Mouse (Mus musculus) MEL (cell line): Measurements from ENCODE around the gene Drd3. TPM values are rescaled to one million over a fixed set of nuclear protein-coding genes. Genes with fewer than 3 reads are reported as not detected.
A peak's percentile ranks its signal among the peaks of the same experiment; 100 is the strongest.

Source experiments
- DNase-seq: peaks from one replicate; pipeline ENCODE4 v3.0.0; 2011; ENCODE audit warnings: low read depth, low spot score
- H3K27ac ChIP-seq: 2 replicates; pipeline ENCODE4 v1.5.1; 2012; ENCODE audit warnings: low read depth, mild to moderate bottlenecking, control low read depth, low read length, moderate library complexity; ENCODE audit not compliant: control insufficient read depth
- H3K27me3 ChIP-seq, 2 experiments: fragments of 150-350 bp in 1 of 2; sonication (generic) in 1 of 2; 2 replicates each; pipeline ENCODE4 v1.6.1; 2012; ENCODE audit warnings: low read length in 2 of 2, mild to moderate bottlenecking in 2 of 2, improper control_type of control experiment in 1 of 2, moderate library complexity in 1 of 2; ENCODE audit not compliant: insufficient read depth in 2 of 2, control insufficient read depth in 1 of 2
- H3K36me3 ChIP-seq, 2 experiments: 2 replicates each; pipeline ENCODE4 v1.6.1; 2012 to 2014; ENCODE audit warnings: low read length in 2 of 2, improper control_type of control experiment in 1 of 2, inconsistent platforms in 1 of 2, mild to moderate bottlenecking in 1 of 2; ENCODE audit not compliant: insufficient read depth in 2 of 2, control insufficient read depth in 1 of 2
- H3K4me1 ChIP-seq, 2 experiments: fragments of 150-350 bp in 1 of 2; sonication (generic) in 1 of 2; 2 replicates each; pipeline ENCODE4 v1.6.1; 2012; ENCODE audit warnings: low read length in 2 of 2, improper control_type of control experiment in 1 of 2, mild to moderate bottlenecking in 1 of 2; ENCODE audit not compliant: insufficient read depth in 2 of 2, control insufficient read depth in 1 of 2
- H3K4me3 ChIP-seq, 2 experiments: fragments of 150-350 bp in 1 of 2; sonication (generic) in 1 of 2; 2 replicates each; pipeline ENCODE4 v1.5.1; 2012; ENCODE audit warnings: low read depth in 2 of 2, low read length in 2 of 2, mild to moderate bottlenecking in 2 of 2, moderate library complexity in 2 of 2, control low read depth in 1 of 2, improper control_type of control experiment in 1 of 2; ENCODE audit not compliant: control insufficient read depth in 1 of 2, insufficient read depth in 1 of 2
- H3K79me2 ChIP-seq: 2 replicates; pipeline ENCODE4 v1.6.1; 2012; ENCODE audit warnings: mild to moderate bottlenecking, low read length, moderate library complexity; ENCODE audit not compliant: control insufficient read depth, poor library complexity, insufficient read depth
- H3K9ac ChIP-seq: 2 replicates; pipeline ENCODE4 v1.6.1; 2012; ENCODE audit warnings: low read depth, mild to moderate bottlenecking, control low read depth, low read length, moderate library complexity; ENCODE audit not compliant: control insufficient read depth, poor library complexity, severe bottlenecking
- H3K9me3 ChIP-seq: fragments of 150-350 bp; sonication (generic); replicated peaks from 2 replicates; pipeline ENCODE4 v1.6.1; 2012; ENCODE audit warnings: mild to moderate bottlenecking, low read length, improper control_type of control experiment, moderate library complexity; ENCODE audit not compliant: insufficient read depth
- CHD1 ChIP-seq: IDR thresholded peaks from 2 replicates; pipeline ENCODE4 v1.6.1; 2012; ENCODE audit warnings: low read depth, mild to moderate bottlenecking, inconsistent platforms, low read length, improper control_type of control experiment
- EP300 ChIP-seq, 2 experiments: IDR thresholded peaks; 2 replicates each; pipeline ENCODE4 v1.6.1; 2011; ENCODE audit warnings: improper control_type of control experiment in 2 of 2, low read length in 2 of 2, low read depth in 1 of 2, mild to moderate bottlenecking in 1 of 2
- JUND ChIP-seq: IDR thresholded peaks from 2 replicates; pipeline ENCODE4 v1.6.1; 2011; ENCODE audit warnings: low read depth, mild to moderate bottlenecking, improper control_type of control experiment, low read length
- KAT2A ChIP-seq: conservative IDR thresholded peaks from 2 replicates; pipeline ENCODE4 v1.6.1; 2012; ENCODE audit warnings: low read depth, low read length, improper control_type of control experiment, inconsistent platforms
- MAFK ChIP-seq: IDR thresholded peaks from 2 replicates; pipeline ENCODE4 v1.6.1; 2011; ENCODE audit warnings: low read depth, mild to moderate bottlenecking, low read length, improper control_type of control experiment, borderline replicate concordance
- MAZ ChIP-seq: IDR thresholded peaks from 2 replicates; pipeline ENCODE4 v1.6.1; 2012; ENCODE audit warnings: low read depth, mild to moderate bottlenecking, inconsistent platforms, low read length, improper control_type of control experiment
- MXI1 ChIP-seq: IDR thresholded peaks from 2 replicates; pipeline ENCODE4 v1.6.1; 2011; ENCODE audit warnings: mild to moderate bottlenecking, low read depth, low read length, improper control_type of control experiment
- MYB ChIP-seq: IDR thresholded peaks from 2 replicates; pipeline ENCODE4 v1.6.1; 2011; ENCODE audit warnings: mild to moderate bottlenecking, low read depth, low read length, improper control_type of control experiment
- NELFE ChIP-seq: IDR thresholded peaks from 2 replicates; pipeline ENCODE4 v1.6.1; 2011; ENCODE audit warnings: low read depth, low read length, improper control_type of control experiment
- POLR2AphosphoS2 ChIP-seq: IDR thresholded peaks from 2 replicates; pipeline ENCODE4 v1.6.1; 2011; ENCODE audit warnings: low read length, improper control_type of control experiment
- POLR2AphosphoS5 ChIP-seq: IDR thresholded peaks from 2 replicates; pipeline ENCODE4 v1.6.1; 2012; ENCODE audit warnings: low read depth, borderline replicate concordance, mild to moderate bottlenecking, inconsistent platforms, low read length, moderate library complexity, mixed read lengths
- RAD21 ChIP-seq: IDR thresholded peaks from 2 replicates; pipeline ENCODE4 v1.6.1; 2011; ENCODE audit warnings: mild to moderate bottlenecking, low read depth, low read length, improper control_type of control experiment
- RCOR1 ChIP-seq: IDR thresholded peaks from 2 replicates; pipeline ENCODE4 v1.6.1; 2012; ENCODE audit warnings: low read depth, mild to moderate bottlenecking, inconsistent platforms, low read length, improper control_type of control experiment
- SIN3A ChIP-seq: IDR thresholded peaks from 2 replicates; pipeline ENCODE4 v1.6.1; 2012; ENCODE audit warnings: low read length, improper control_type of control experiment, inconsistent platforms
- SMC3 ChIP-seq: IDR thresholded peaks from 2 replicates; pipeline ENCODE4 v1.6.1; 2011; ENCODE audit warnings: low read depth, low read length, improper control_type of control experiment
- TCF12 ChIP-seq: IDR thresholded peaks from 2 replicates; pipeline ENCODE4 v1.6.1; 2014; ENCODE audit warnings: low read depth, mild to moderate bottlenecking, inconsistent platforms, low read length, improper control_type of control experiment, moderate library complexity
- USF1 ChIP-seq: IDR thresholded peaks from 2 replicates; pipeline ENCODE4 v1.6.1; 2014; ENCODE audit warnings: low read depth, mild to moderate bottlenecking, inconsistent platforms, low read length, improper control_type of control experiment, moderate library complexity
- ZC3H11A ChIP-seq: IDR thresholded peaks from 2 replicates; pipeline ENCODE4 v1.6.1; 2012; ENCODE audit warnings: low read depth, mild to moderate bottlenecking, inconsistent platforms, low read length, improper control_type of control experiment
- ZKSCAN1 ChIP-seq: IDR thresholded peaks from 2 replicates; pipeline ENCODE4 v1.6.1; 2012; ENCODE audit warnings: low read depth, mild to moderate bottlenecking, inconsistent platforms, low read length, improper control_type of control experiment, moderate library complexity
- polyA plus RNA-seq, 2 experiments: library from polyadenylated mRNA; stranded (reverse) in 1 of 2; unstranded in 1 of 2; fragments of >175 nt in 1 of 2; fragments of >200 nt in 1 of 2; gene quantifications; 2 replicates each; pipeline versions ENCODE4 v1.2.1 to v1.2.4; 2012; ENCODE audit warnings: low replicate concordance in 2 of 2, low read depth in 1 of 2; ENCODE audit not compliant: insufficient read length in 2 of 2, insufficient read depth in 1 of 2, missing spikeins in 1 of 2
- total RNA-seq: library from RNA; depleted of rRNA; stranded (reverse); fragments of 300-350 nt; gene quantifications from 2 replicates; pipeline ENCODE4 v1.2.3, GENCODE M21; 2012

The Drd3 gene
- total and polyA plus RNA-seq, 3 experiments = not detected

GRCm38 (mm10) chr16:43816321-43816720 lies 62.5 kb downstream of the Drd3 start:
- no peak for DNase-seq

GRCm38 (mm10) chr16:43818404-43818803 lies 64.6 kb downstream of the Drd3 start:
- Histone ChIP-seq H3K9me3 (no peaks in the 10 kb centered on the region), H3K27ac (no peak overlapping the region), H3K4me3 (no peak overlapping the region), H3K79me2 (no peaks in the 10 kb centered on the region), H3K27me3 (peaks cover under 1 to 6% of the 10 kb centered on the region in 2 experiments; a peak in 2 of 4 replicates), H3K9ac (no peak overlapping the region), H3K36me3 (no peaks in the 10 kb centered on the region), H3K4me1 (no peaks in the 10 kb centered on the region)
- TF ChIP-seq ZC3H11A = no peak
- peak; percentile 18 for TF ChIP-seq RAD21
- no peak for TF ChIP-seq MAZ
- no peak for TF ChIP-seq POLR2AphosphoS5
- no peak for TF ChIP-seq USF1
- no peak for TF ChIP-seq MYB
- TF ChIP-seq JUND = no peak
- DNase-seq = no peak

More at GRCm38 (mm10) chr16:43816321-43816720, 62.5 kb downstream of the Drd3 start:
- Histone ChIP-seq H3K4me1 (no peaks in the 10 kb centered on the region), H3K36me3 (no peaks in the 10 kb centered on the region), H3K9ac (no peak overlapping the region), H3K27ac (no peak overlapping the region), H3K27me3 (peaks cover 0 to 3% of the 10 kb centered on the region in 2 experiments; a peak in 2 of 4 replicates), H3K9me3 (no peaks in the 10 kb centered on the region), H3K4me3 (no peak overlapping the region), H3K79me2 (no peaks in the 10 kb centered on the region)
- no peak for TF ChIP-seq RCOR1
- TF ChIP-seq POLR2AphosphoS2 = no peak
- no peak for TF ChIP-seq SIN3A
- TF ChIP-seq USF1 = no peak
- no peak for TF ChIP-seq NELFE
- no peak for TF ChIP-seq MXI1
- TF ChIP-seq MAFK = no peak
- TF ChIP-seq EP300 (IDR thresholded peaks at IDR 0.05; ENCODE audit: low read depth in 1 of 2, low read length in 2 of 2) = no peak
- no peak for TF ChIP-seq ZKSCAN1
- no peak for TF ChIP-seq SMC3
- TF ChIP-seq KAT2A = no peak
- no peak for TF ChIP-seq TCF12
- TF ChIP-seq CHD1 = no peak
- TF ChIP-seq JUND = no peak
